Mouse (Mus musculus): Measurements from ENCODE around the gene Haao.

GRCm38 (mm10) chr17:83795121-83795520 lies 52.6 kb downstream of the Haao start:
- no peak for TF ChIP-seq CTCF (IDR thresholded peaks at IDR 0.05; ENCODE audit: control insufficient read depth, insufficient read depth, insufficient read length)
- no peak for TF ChIP-seq MYOD1 (IDR thresholded peaks at IDR 0.05; ENCODE audit: control insufficient read depth, insufficient read length, low read depth)
- no peak for TF ChIP-seq CEBPB (IDR thresholded peaks at IDR 0.05; ENCODE audit: low read depth)
